Mouse (Mus musculus): ENCODE results near the gene Ppm1n. TPM values are rescaled to one million over a fixed set of nuclear protein-coding genes. Genes with fewer than 3 reads are reported as not detected.

Gene Ppm1n
- polyA plus RNA-seq (2011; ENCODE audit: insufficient read length, low read depth, missing spikeins): not detected in 2 replicates

DNA sequence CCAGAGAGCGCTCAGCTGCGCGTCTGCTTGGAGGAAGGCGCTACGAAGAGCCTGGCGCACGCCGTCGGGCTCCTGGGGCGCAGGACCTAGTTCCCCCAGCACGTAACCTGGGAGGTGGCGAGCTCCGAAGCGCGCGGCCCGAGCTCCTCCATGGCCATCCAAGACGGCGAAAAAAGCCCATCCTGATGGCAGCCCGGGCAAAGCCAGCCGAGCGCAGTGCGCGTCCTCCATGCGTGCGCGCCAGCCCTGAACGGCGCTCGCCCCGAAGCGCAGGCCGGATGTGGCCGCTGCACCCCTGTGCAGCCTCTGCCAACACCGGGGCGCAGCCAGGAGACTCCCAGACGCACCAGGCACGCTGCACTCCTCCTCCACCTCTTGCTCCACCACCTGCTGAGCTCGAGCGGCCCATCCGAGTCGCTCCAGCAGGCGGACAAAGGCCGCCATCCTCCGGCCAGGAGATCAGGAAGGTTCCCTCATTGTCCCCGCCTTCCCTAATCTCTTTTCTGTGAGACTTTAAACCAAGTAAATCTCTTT lies at the start of gene Ppm1n:
Gene Ppm1n, minus strand, starts transcription at position 484 of the 534 bp plus-strand sequence.
- Histone ChIP-seq H3K27ac (ENCODE audit: insufficient read depth, low read length) (no peak within 1 kb of the TSS), H3K4me1 (ENCODE audit: control insufficient read depth, insufficient read depth, low read length) (no peaks in the 10 kb centered on the region), H3K4me3 (ENCODE audit: insufficient read depth, low read length) (no peak within 1 kb of the TSS)
- TF ChIP-seq CTCF (IDR thresholded peaks at IDR 0.05; ENCODE audit: borderline replicate concordance, insufficient read depth, low read length) (no peak), POLR2A (IDR thresholded peaks at IDR 0.05; ENCODE audit: low read depth, low read length) (no peak)

DNA sequence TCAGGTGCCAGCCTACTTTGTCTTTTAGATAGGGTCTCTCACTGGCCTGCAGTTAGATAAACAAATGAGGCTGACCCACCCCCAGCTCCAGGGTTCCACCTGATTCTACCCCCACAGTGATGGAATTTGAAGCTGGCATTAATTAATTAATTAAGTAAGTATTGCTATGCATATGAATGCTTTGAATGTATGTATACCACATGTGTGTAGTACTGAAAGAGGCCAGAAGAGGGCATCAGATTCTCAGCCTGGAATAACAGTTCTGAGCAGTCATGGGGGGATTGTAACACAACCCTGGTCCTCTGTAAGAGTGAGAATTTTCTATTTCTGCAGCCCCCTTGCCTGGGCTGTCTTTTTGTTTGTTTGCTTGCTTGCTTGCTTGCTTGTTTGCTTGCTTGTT lies 48.6 kb upstream of the Ppm1n start:
- TF ChIP-seq CTCF (IDR thresholded peaks at IDR 0.05; ENCODE audit: borderline replicate concordance, insufficient read depth, low read length): no peak
- TF ChIP-seq POLR2A (IDR thresholded peaks at IDR 0.05; ENCODE audit: low read depth, low read length): no peak
- no peak overlapping the region for H3K27ac ChIP-seq (ENCODE audit: insufficient read depth, low read length)
- H3K4me1 ChIP-seq (ENCODE audit: control insufficient read depth, insufficient read depth, low read length): peaks cover 2% of the 10 kb centered on the region; the same call in 1 of the 2 replicates
- H3K4me3 ChIP-seq (ENCODE audit: insufficient read depth, low read length): no peak overlapping the region

DNA sequence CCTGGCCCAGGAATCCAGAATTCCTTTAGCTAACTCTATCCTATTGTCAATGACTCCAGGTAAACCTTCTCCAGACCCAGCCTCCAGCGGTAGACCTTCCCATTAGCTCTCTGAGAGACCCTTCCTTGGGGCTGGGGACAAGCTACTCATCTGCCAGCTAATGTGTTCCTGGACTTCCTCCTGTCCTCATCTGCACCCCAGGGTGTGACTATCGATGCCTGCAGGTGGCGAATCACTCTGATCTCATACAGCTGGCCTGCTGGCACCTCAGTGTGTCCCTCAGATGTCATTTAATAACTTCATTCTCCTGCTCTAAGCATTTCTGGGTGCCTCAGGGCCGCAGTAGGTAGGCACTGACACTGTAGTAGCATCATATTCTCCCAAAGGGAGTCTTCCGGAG lies 47.9 kb upstream of the Ppm1n start:
- Histone ChIP-seq H3K4me3 (ENCODE audit: insufficient read depth, low read length) (no peak overlapping the region), H3K27ac (ENCODE audit: insufficient read depth, low read length) (no peak overlapping the region)
- TF ChIP-seq CTCF (IDR thresholded peaks at IDR 0.05; ENCODE audit: borderline replicate concordance, insufficient read depth, low read length) (no peak), POLR2A (IDR thresholded peaks at IDR 0.05; ENCODE audit: low read depth, low read length) (no peak)

DNA sequence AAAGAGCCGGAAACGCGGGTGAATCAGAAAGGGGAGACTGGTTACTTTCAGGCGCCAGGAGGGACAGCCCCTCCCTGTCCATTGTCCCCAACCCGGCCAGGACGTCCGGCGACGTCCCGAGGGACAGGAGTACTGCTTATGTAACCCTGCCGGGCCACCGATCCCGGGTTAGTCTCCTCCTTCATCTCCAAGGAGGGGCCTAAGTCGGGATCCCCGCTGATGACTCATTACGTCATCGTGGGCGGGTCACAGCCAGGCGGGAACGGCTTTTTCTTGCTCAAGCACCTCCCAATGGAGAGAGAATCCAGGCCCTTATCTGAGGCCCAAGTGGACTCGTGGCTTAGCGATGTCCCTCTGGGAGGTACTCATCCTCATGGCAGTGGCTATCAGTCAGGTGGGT lies 47.3 kb upstream of the Ppm1n start:
- Histone ChIP-seq H3K4me3 (ENCODE audit: insufficient read depth, low read length) (peak overlapping the region; percentile 33), H3K4me1 (ENCODE audit: control insufficient read depth, insufficient read depth, low read length) (peaks cover 2% of the 10 kb centered on the region; the same call in 1 of the 2 replicates), H3K27ac (ENCODE audit: insufficient read depth, low read length) (peak overlapping the region; percentile 21; the same call in 1 of the 2 replicates)
- no peak for TF ChIP-seq CTCF (IDR thresholded peaks at IDR 0.05; ENCODE audit: borderline replicate concordance, insufficient read depth, low read length)
- TF ChIP-seq POLR2A (IDR thresholded peaks at IDR 0.05; ENCODE audit: low read depth, low read length): peak; percentile 58

More for the DNA sequence above, 47.9 kb upstream of the Ppm1n start:
- peaks cover 2% of the 10 kb centered on the region; the same call in 1 of the 2 replicates for H3K4me1 ChIP-seq (ENCODE audit: control insufficient read depth, insufficient read depth, low read length)

DNA sequence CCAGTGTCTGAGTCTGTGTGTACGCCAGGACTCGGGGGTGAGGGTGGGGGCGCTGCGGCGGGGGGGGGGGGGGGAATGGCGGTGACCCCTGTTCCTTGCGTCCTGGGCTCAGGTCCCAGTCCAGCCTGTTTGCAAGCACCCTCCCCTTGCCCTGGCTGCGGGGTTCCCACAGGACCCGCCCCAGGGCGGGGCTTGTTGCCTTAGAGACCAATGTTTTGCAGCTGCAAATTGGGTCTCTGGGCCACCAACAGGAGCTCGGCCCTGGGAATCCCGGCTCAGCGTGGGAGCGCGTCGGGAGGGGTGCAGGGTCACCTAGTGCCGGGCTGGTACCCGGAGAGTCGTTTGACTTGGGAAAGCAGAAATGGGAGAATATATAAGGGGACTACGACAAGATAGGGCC lies 46.5 kb upstream of the Ppm1n start:
- no peak for TF ChIP-seq CTCF (IDR thresholded peaks at IDR 0.05; ENCODE audit: borderline replicate concordance, insufficient read depth, low read length)
- TF ChIP-seq POLR2A (IDR thresholded peaks at IDR 0.05; ENCODE audit: low read depth, low read length): no peak
- Histone ChIP-seq H3K27ac (ENCODE audit: insufficient read depth, low read length) (peak overlapping the region; percentile 21; the same call in 1 of the 2 replicates), H3K4me3 (ENCODE audit: insufficient read depth, low read length) (peak overlapping the region; percentile 33), H3K4me1 (ENCODE audit: control insufficient read depth, insufficient read depth, low read length) (peaks cover 2% of the 10 kb centered on the region; the same call in 1 of the 2 replicates)

DNA sequence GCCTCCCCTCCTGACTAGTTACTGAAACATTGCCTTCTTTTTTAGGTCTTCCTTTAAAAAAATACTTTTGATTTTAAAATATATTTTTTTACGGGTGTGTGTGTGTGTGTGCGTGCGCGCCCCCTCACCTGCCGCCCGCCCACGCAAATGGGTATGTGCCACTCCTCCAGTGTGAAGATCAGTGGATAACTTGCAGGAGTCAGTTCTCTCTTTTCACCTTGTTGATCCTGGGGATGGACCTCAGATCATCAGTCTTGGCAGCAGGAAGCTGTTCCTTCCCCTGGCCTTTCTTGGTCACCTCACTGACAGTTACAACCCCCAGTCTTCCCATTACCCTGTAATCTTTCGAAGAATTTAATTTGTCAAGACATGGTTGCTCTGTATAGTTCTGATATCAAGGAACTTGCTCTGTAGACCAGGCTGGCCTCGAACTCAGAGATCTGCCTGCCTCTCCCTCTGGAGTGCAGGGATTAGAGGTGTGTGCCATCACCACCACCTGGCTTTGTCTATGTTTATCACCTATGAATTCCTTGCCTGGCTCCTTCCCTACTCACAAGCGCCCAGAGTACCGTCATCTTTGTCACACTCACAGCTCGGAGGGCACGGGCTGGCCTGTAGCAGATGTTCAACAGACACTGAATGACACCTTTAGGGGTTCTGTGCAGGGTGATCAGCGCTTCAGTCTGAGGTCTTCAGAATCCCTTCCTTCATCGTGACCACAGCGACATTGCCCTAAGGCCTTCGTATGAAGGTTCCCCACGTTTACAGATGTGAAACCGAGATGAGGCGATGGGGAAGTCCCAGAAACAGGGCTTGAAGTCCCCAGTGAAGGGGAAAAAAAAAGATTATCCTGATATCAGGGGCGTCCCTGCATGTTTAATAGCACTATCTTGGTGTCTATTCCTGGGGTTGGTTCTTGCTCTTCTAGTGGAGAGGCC lies 45.7 kb upstream of the Ppm1n start:
- H3K4me1 ChIP-seq (ENCODE audit: control insufficient read depth, insufficient read depth, low read length): peaks cover 2% of the 10 kb centered on the region; the same call in 1 of the 2 replicates
- no peak overlapping the region for H3K27ac ChIP-seq (ENCODE audit: insufficient read depth, low read length)
- H3K4me3 ChIP-seq (ENCODE audit: insufficient read depth, low read length): no peak overlapping the region
- TF ChIP-seq POLR2A (IDR thresholded peaks at IDR 0.05; ENCODE audit: low read depth, low read length): no peak
- no peak for TF ChIP-seq CTCF (IDR thresholded peaks at IDR 0.05; ENCODE audit: borderline replicate concordance, insufficient read depth, low read length)

DNA sequence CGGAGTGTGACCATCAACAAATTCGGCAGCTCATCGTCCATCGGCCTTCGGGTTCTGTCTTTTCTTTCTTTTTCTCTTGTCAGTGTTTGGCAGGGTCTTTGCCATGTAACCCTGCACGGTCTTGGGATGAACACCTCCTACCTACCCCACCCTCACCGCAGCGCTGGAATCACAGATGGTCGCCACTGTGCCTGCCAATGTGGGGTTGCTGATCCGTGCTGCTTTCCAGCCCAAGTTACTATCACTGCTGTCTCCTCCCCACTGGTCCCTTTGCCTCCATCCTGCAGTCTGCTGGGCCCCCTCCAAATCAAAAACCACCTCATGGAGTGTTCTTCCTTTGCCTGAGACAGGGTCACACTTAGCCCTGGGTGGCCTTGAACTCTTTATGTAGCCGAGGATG lies 44.4 kb upstream of the Ppm1n start:
- Histone ChIP-seq H3K27ac (ENCODE audit: insufficient read depth, low read length) (no peak overlapping the region), H3K4me3 (ENCODE audit: insufficient read depth, low read length) (no peak overlapping the region), H3K4me1 (ENCODE audit: control insufficient read depth, insufficient read depth, low read length) (peaks cover 6% of the 10 kb centered on the region; the same call in 1 of the 2 replicates)
- TF ChIP-seq CTCF (IDR thresholded peaks at IDR 0.05; ENCODE audit: borderline replicate concordance, insufficient read depth, low read length): no peak
- no peak for TF ChIP-seq POLR2A (IDR thresholded peaks at IDR 0.05; ENCODE audit: low read depth, low read length)

DNA sequence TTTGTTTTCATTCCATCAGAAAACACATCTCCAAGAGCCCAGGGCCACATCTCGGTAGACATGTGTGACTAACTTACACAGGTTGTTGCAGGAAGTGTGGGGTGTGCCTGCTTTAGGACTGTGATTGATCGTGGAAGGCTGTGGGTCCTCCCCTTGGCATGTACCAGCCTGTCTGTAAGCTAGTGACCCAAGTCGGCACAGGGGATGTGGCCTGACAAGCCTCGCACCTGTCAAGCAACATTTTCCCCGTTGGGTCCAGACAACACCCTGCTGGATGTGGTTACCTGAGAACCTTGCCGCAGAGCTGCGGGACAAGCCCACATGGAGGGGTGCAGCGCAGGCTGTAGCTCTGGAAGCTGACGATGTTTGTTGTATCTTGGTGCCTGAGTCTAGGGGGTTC lies 42.6 kb upstream of the Ppm1n start:
- H3K4me3 ChIP-seq (ENCODE audit: insufficient read depth, low read length): no peak overlapping the region
- TF ChIP-seq CTCF (IDR thresholded peaks at IDR 0.05; ENCODE audit: borderline replicate concordance, insufficient read depth, low read length): no peak
- no peak for TF ChIP-seq POLR2A (IDR thresholded peaks at IDR 0.05; ENCODE audit: low read depth, low read length)
- no peak overlapping the region for H3K27ac ChIP-seq (ENCODE audit: insufficient read depth, low read length)
- peaks cover 7% of the 10 kb centered on the region; the same call in 1 of the 2 replicates for H3K4me1 ChIP-seq (ENCODE audit: control insufficient read depth, insufficient read depth, low read length)

DNA sequence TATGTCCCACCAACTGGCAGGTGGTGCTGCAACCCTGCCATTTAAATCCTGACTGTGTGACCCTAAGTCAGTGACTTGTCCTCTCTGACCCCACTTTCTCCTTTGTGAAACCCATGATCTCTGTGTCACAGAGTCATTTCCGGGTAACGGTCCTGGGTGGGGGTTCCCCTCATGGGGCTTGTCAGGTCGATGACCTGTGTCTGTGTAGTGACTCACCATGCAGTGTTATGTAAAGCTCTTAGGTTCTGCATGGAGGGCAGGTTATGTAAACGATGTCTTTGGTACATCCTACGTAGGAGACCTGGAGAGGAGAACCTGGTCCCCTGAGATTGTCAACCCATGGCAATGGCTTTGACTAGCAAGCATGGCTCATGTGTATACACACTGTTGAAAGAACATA lies 41.6 kb upstream of the Ppm1n start:
- peaks cover 10% of the 10 kb centered on the region for H3K4me1 ChIP-seq (ENCODE audit: control insufficient read depth, insufficient read depth, low read length)

More for the DNA sequence above, 41.6 kb upstream of the Ppm1n start:
- Histone ChIP-seq H3K4me3 (ENCODE audit: insufficient read depth, low read length) (no peak overlapping the region), H3K27ac (ENCODE audit: insufficient read depth, low read length) (no peak overlapping the region)
- TF ChIP-seq POLR2A (IDR thresholded peaks at IDR 0.05; ENCODE audit: low read depth, low read length) (no peak), CTCF (IDR thresholded peaks at IDR 0.05; ENCODE audit: borderline replicate concordance, insufficient read depth, low read length) (no peak)

Measured in embryonic fibroblast, embryonic 13.5 days (primary cell).